Mouse (Mus musculus): ENCODE data around the gene Scn11a. TPM values are rescaled to one million over a fixed set of nuclear protein-coding genes. Genes with fewer than 3 reads are reported as not detected.
A peak's percentile ranks its signal among the peaks of the same experiment; 100 is the strongest.

Scn11a gene
- polyA plus RNA-seq, 1 experiment from 2014 or later: not detected

DNA sequence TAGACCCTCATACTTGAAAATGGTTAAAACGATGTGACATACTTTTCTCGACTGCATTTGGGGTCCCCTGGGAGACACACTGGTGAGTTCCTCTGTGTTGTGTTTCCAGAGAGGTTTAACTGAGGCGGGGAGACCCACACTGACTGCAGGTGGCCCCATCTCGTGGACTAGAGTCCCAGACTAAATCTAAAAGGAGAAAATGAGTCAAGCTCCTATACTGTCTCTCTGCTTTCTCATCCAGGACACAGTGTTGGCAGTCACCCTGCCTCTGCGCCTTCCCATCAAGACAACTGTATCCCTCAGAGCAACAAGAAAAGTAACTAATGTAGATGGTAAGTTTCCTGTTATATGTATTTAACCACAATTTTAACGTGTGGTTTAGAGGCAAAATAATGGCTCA lies 15.9 kb upstream of the Scn11a start:
- H3K27me3 ChIP-seq: 0 out of 2 replicates have a peak, but pooled peaks cover 4% of the 10 kb centered on the region
- no peaks in the 10 kb centered on the region for H3K9me3 ChIP-seq
- H3K4me2 ChIP-seq: no peak overlapping the region
- H3K27ac ChIP-seq: no peak overlapping the region
- H3K36me3 ChIP-seq: no peaks in the 10 kb centered on the region
- no peak overlapping the region for H3K4me3 ChIP-seq
- H3K9ac ChIP-seq: no peak overlapping the region
- peaks cover 11% of the 10 kb centered on the region; the same call in 1 of the 2 replicates for H3K4me1 ChIP-seq
- 67% methylated on average over 6 of the region's 6 CpGs for whole genome bisulfite sequencing
- no peak for ATAC-seq (ENCODE audit: insufficient number of reproducible peaks, insufficient read depth, low FRiP score, low TSS enrichment, low read depth)

DNA sequence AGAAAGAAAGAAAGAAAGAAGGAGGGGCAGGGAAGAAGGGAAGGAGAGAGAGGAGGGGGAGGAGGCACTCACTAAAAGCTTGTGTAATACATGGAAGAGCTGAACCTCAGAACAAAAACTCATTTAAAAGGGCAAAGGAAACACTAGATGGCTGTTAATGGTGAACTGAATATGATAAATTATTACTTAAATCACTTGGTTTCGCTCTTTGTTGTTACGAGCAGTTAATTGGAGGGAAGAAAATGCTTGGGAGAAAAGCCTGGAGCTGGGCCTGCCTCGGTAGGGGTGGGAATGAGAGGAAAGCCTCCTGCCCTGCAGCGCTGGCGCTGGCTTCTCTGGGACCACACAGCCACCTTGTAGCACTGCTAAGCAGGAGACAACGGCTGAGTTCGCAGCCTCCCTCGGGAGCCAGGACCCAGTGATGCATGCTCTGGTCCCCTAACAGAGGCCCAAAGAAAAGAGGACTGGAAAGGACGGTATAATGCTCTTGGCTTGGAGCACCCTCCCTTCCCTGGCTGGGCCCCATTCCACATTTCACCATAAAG lies 10.4 kb upstream of the Scn11a start:
- Histone ChIP-seq H3K36me3 (no peaks in the 10 kb centered on the region), H3K9ac (no peak overlapping the region), H3K27me3 (0 out of 2 replicates have a peak, but pooled peaks cover 4% of the 10 kb centered on the region), H3K9me3 (no peaks in the 10 kb centered on the region), H3K4me3 (no peak overlapping the region), H3K27ac (no peak overlapping the region), H3K4me1 (peaks cover 11% of the 10 kb centered on the region; the same call in 1 of the 2 replicates), H3K4me2 (no peak overlapping the region)
- 51% methylated on average over 9 of the region's 9 CpGs for WGBS
- ATAC-seq (ENCODE audit: insufficient number of reproducible peaks, insufficient read depth, low FRiP score, low TSS enrichment, low read depth): no peak

GRCm38 (mm10) chr9:119831001-119831400 lies 5.7 kb upstream of the Scn11a start:
- ATAC-seq (ENCODE audit: insufficient number of reproducible peaks, insufficient read depth, low FRiP score, low TSS enrichment, low read depth): no peak
- no peak overlapping the region for H3K27ac ChIP-seq
- H3K4me2 ChIP-seq: no peak overlapping the region
- H3K9ac ChIP-seq: no peak overlapping the region
- no peaks in the 10 kb centered on the region for H3K36me3 ChIP-seq
- no peaks in the 10 kb centered on the region for H3K9me3 ChIP-seq
- H3K4me3 ChIP-seq: no peak overlapping the region
- H3K27me3 ChIP-seq: no peaks in the 10 kb centered on the region
- 76% methylated on average over 2 of the region's 2 CpGs for WGBS
- H3K4me1 ChIP-seq: 0 out of 2 replicates have a peak, but pooled peaks cover 4% of the 10 kb centered on the region

- no peak overlapping the region for H3K4me3 ChIP-seq
- no peak overlapping the region for H3K9ac ChIP-seq
- 61% methylated on average over 9 of the region's 9 CpGs for WGBS
- H3K4me1 ChIP-seq: 0 out of 2 replicates have a peak, but pooled peaks cover 5% of the 10 kb centered on the region
- ATAC-seq (ENCODE audit: insufficient number of reproducible peaks, insufficient read depth, low FRiP score, low TSS enrichment, low read depth): no peak
- H3K4me2 ChIP-seq: no peak overlapping the region
- H3K36me3 ChIP-seq: no peaks in the 10 kb centered on the region
- no peaks in the 10 kb centered on the region for H3K9me3 ChIP-seq
- H3K27ac ChIP-seq: no peak overlapping the region
- no peaks in the 10 kb centered on the region for H3K27me3 ChIP-seq
These were observed 1.5 kb downstream of the Scn11a start for GRCm38 (mm10) chr9:119823722-119824121.

DNA sequence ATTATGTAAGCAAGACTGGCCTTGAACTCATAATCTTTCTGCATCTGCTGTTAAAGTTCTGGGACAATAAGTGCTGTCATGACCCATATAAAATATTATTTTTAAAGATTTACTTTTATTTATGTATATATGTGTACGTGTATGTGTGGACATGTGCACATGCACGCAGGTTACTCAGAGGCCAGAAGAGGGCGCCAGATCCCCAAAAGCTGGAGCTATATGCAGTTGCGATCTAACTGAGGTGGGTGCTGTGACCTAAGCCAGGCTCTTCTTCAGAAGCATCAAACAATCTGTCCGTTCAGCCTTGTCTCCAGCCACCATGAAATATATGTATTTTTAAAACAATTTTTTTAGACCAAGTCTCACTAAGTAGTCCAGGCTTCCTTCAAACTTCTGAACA lies 11.6 kb downstream of the Scn11a start:
- Histone ChIP-seq H3K27me3 (no peaks in the 10 kb centered on the region), H3K36me3 (no peaks in the 10 kb centered on the region), H3K4me1 (no peaks in the 10 kb centered on the region), H3K4me2 (no peak overlapping the region), H3K27ac (no peak overlapping the region), H3K9ac (no peak overlapping the region), H3K4me3 (no peak overlapping the region), H3K9me3 (peaks cover 4% of the 10 kb centered on the region)
- ATAC-seq (ENCODE audit: insufficient number of reproducible peaks, insufficient read depth, low FRiP score, low TSS enrichment, low read depth): no peak
- 91% methylated on average over 5 of the region's 5 CpGs for WGBS

DNA sequence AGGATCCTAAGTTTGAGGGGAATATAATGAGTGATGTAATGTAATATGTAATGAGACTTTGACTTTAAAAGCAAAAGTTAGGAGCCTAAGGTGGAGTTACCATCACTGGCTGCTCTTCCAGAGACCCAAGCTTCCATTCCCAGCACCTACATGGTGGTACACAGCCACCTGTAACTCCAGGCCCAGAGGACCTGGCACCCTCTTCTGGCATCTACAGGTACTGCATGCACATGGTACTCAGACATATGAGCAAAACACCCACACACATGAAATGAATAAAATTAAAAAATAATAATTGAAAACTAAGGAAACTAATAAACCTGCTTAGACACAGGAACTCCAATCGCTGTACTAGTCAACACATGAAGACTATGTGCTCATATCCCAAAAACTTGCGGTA lies 18.8 kb downstream of the Scn11a start:
- Histone ChIP-seq H3K9ac (no peak overlapping the region), H3K27me3 (no peaks in the 10 kb centered on the region), H3K4me3 (no peak overlapping the region), H3K4me2 (no peak overlapping the region), H3K9me3 (no peaks in the 10 kb centered on the region), H3K27ac (no peak overlapping the region), H3K4me1 (peaks cover 16% of the 10 kb centered on the region), H3K36me3 (no peaks in the 10 kb centered on the region)
- WGBS: 73% methylated on average over 2 of the region's 2 CpGs
- ATAC-seq (ENCODE audit: insufficient number of reproducible peaks, insufficient read depth, low FRiP score, low TSS enrichment, low read depth): no peak

- Histone ChIP-seq H3K36me3 (no peaks in the 10 kb centered on the region), H3K27me3 (no peaks in the 10 kb centered on the region), H3K4me2 (no peak overlapping the region), H3K27ac (no peak overlapping the region), H3K4me3 (no peak overlapping the region), H3K9me3 (no peaks in the 10 kb centered on the region), H3K4me1 (peaks cover 23% of the 10 kb centered on the region), H3K9ac (no peak overlapping the region)
- WGBS: 85% methylated on average over 11 of the region's 11 CpGs
- no peak for ATAC-seq (ENCODE audit: insufficient number of reproducible peaks, insufficient read depth, low FRiP score, low TSS enrichment, low read depth)
These were observed 20.8 kb downstream of the Scn11a start for GRCm38 (mm10) chr9:119804501-119804847.

GRCm38 (mm10) chr9:119803845-119804500 lies 21.3 kb downstream of the Scn11a start:
- Histone ChIP-seq H3K9me3 (no peaks in the 10 kb centered on the region), H3K4me2 (no peak overlapping the region), H3K4me1 (peaks cover 23% of the 10 kb centered on the region), H3K36me3 (no peaks in the 10 kb centered on the region), H3K4me3 (no peak overlapping the region), H3K27me3 (no peaks in the 10 kb centered on the region), H3K9ac (no peak overlapping the region), H3K27ac (no peak overlapping the region)
- 58% methylated on average over 15 of the region's 15 CpGs for WGBS
- no peak for ATAC-seq (ENCODE audit: insufficient number of reproducible peaks, insufficient read depth, low FRiP score, low TSS enrichment, low read depth)

- no peak overlapping the region for H3K9ac ChIP-seq
- H3K27ac ChIP-seq: no peak overlapping the region
- H3K4me1 ChIP-seq: peaks cover 23% of the 10 kb centered on the region
- ATAC-seq (ENCODE audit: insufficient number of reproducible peaks, insufficient read depth, low FRiP score, low TSS enrichment, low read depth): no peak
- no peak overlapping the region for H3K4me2 ChIP-seq
- no peaks in the 10 kb centered on the region for H3K27me3 ChIP-seq
- no peaks in the 10 kb centered on the region for H3K9me3 ChIP-seq
- WGBS: 42% methylated on average over 16 of the region's 16 CpGs
- no peak overlapping the region for H3K4me3 ChIP-seq
- no peaks in the 10 kb centered on the region for H3K36me3 ChIP-seq
These were observed 22.0 kb downstream of the Scn11a start for GRCm38 (mm10) chr9:119803169-119803827.

GRCm38 (mm10) chr9:119801460-119801859 lies 23.8 kb downstream of the Scn11a start:
- Histone ChIP-seq H3K27me3 (no peaks in the 10 kb centered on the region), H3K4me1 (peaks cover 23% of the 10 kb centered on the region), H3K9me3 (0 out of 2 replicates have a peak, but pooled peaks cover 3% of the 10 kb centered on the region), H3K36me3 (no peaks in the 10 kb centered on the region), H3K4me2 (no peak overlapping the region), H3K27ac (peak overlapping the region; percentile 28; the same call in 1 of the 2 replicates), H3K9ac (peak overlapping the region; percentile 46; the same call in 1 of the 2 replicates), H3K4me3 (no peak overlapping the region)
- 39% methylated on average over 6 of the region's 6 CpGs for WGBS
- no peak for ATAC-seq (ENCODE audit: insufficient number of reproducible peaks, insufficient read depth, low FRiP score, low TSS enrichment, low read depth)

DNA sequence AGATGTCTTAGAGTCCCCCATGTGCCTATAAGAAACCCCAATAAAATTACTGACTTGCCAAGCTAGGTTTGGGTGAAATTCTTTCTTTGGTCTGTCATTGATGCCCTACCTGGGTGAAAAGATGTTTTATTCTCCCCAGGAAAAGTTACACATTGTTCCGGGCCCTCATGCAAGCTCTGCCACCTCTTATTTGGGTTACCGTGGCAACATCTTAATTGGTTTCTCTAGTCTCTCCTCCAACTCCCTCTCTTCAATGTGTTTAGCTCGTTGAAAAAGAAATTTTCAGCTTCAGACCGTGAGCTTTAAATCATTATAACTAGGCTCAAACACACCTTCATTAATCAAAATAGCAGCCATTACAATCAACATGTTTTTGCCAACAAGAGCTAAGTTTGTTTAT lies 28.5 kb downstream of the Scn11a start:
- Histone ChIP-seq H3K4me2 (no peak overlapping the region), H3K4me3 (no peak overlapping the region), H3K27ac (no peak overlapping the region), H3K27me3 (no peaks in the 10 kb centered on the region), H3K9ac (no peak overlapping the region), H3K4me1 (peaks cover 7% of the 10 kb centered on the region), H3K36me3 (no peaks in the 10 kb centered on the region), H3K9me3 (0 out of 2 replicates have a peak, but pooled peaks cover 3% of the 10 kb centered on the region)
- no peak for ATAC-seq (ENCODE audit: insufficient number of reproducible peaks, insufficient read depth, low FRiP score, low TSS enrichment, low read depth)
- 81% methylated on average over 4 of the region's 4 CpGs for WGBS
